Mouse (Mus musculus): Measurements from ENCODE around the gene Ttc7. TPM values are rescaled to one million over a fixed set of nuclear protein-coding genes. Genes with fewer than 3 reads are reported as not detected.
A peak's percentile ranks its signal among the peaks of the same experiment; 100 is the strongest.

The Ttc7 gene
- polyA plus RNA-seq, 1 experiment from 2014 or later, result 4.2 TPM

DNA sequence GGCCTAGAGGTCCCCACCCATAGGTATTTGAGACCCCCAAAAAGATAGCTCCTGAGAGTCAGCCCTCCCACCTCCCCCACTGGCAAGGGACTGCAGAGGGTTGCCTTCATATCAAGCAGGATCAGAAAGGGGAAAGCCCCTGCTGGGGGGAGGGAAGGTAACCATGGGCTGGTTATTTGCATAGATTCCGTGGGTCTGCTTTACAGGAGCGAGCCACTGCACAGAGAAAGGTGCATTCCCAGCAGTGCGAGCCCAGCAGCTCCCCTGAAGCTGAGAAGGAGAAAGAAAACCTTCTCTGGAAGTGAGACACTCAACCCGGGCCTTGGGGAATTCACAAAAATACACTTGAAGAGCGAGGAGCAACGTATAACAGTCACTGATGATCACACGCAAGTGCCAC lies 135.4 kb downstream of the Ttc7 start:
- Histone ChIP-seq H3K27me3 (ENCODE audit: control insufficient read depth, insufficient read depth, low read depth, low read length) (no peaks in the 10 kb centered on the region), H3K4me1 (ENCODE audit: control insufficient read depth, insufficient read depth, low read length) (no peaks in the 10 kb centered on the region), H3K4me2 (ENCODE audit: low read length) (no peak overlapping the region), H3K36me3 (ENCODE audit: control insufficient read depth, insufficient read depth, low read length) (no peaks in the 10 kb centered on the region), H3K9me3 (replicated peaks; ENCODE audit: control insufficient read depth, low read length, poor library complexity, severe bottlenecking) (no peaks in the 10 kb centered on the region), H3K4me3 (ENCODE audit: low read depth, low read length) (no peak overlapping the region), H3K27ac (ENCODE audit: low read length) (no peak overlapping the region), H3K9ac (ENCODE audit: low read depth, low read length) (no peak overlapping the region)
- WGBS, result 74% methylated on average over 7 of the region's 7 CpGs
- no peak for ATAC-seq

DNA sequence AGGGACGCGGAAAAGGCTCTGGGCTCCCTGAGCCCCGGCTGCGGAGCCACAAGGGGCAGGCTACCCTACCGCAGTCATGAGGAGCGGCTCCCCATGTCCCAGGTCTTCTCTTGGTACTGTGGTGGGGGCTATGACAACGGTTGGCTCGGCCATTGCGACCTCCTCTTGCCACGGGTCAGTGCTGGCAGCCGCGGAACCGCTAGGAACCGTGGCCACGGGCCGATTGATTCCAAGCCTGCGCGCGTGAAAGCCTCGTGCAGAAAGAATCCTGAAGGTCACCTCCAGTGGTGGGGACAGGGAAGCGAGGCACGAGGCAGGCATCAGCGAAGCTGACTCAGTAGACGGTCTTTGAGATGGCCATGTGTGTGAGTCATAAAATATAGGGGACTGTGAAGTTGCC lies 144.8 kb downstream of the Ttc7 start, which contains the start of gene Stpg4:
TSS of gene Stpg4 (minus strand) at position 231 of the 400 bp plus-strand sequence.
- peak; percentile 36; the same call in 1 of the 2 replicates for ATAC-seq
- WGBS, result 43% methylated on average over 24 of the region's 24 CpGs
- H3K4me2 ChIP-seq (ENCODE audit: low read length), result peak within 1 kb of the TSS; percentile 28; the same call in 1 of the 2 replicates

DNA sequence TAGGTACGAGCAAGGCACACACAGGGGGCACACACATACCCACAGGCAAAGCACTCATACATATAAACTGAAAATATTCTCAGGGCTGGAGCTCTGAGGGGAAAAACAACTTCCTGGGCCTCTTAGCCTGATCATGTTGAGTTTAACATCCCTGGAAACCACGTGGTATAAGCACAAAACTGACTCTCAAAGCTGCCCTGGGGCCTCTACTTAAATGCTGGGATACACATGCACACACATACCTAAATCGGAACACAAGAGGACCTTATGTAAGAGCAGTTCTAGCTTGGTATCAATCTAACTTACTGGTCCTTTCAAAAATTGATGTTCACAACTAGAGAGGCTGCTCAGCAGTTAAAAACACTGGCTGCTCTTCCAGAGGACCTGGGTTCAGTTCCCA lies 146.7 kb downstream of the Ttc7 start:
- no peak overlapping the region for H3K4me2 ChIP-seq (ENCODE audit: low read length)
- WGBS, result 90% methylated on average over 3 of the region's 3 CpGs
- no peak for ATAC-seq
- no peak overlapping the region for H3K9ac ChIP-seq (ENCODE audit: low read depth, low read length)
- peaks cover 2% of the 10 kb centered on the region; the same call in 1 of the 2 replicates for H3K4me1 ChIP-seq (ENCODE audit: control insufficient read depth, insufficient read depth, low read length)
- H3K27ac ChIP-seq (ENCODE audit: low read length), result no peak overlapping the region
- H3K36me3 ChIP-seq (ENCODE audit: control insufficient read depth, insufficient read depth, low read length), result peaks cover 14% of the 10 kb centered on the region
- H3K27me3 ChIP-seq (ENCODE audit: control insufficient read depth, insufficient read depth, low read depth, low read length), result no peaks in the 10 kb centered on the region
- no peak overlapping the region for H3K4me3 ChIP-seq (ENCODE audit: low read depth, low read length)
- no peaks in the 10 kb centered on the region for H3K9me3 ChIP-seq (replicated peaks; ENCODE audit: control insufficient read depth, low read length, poor library complexity, severe bottlenecking)

More for the DNA sequence above, 144.8 kb downstream of the Ttc7 start, which contains the start of gene Stpg4:
- Histone ChIP-seq H3K27ac (ENCODE audit: low read length) (no peak within 1 kb of the TSS), H3K9ac (ENCODE audit: low read depth, low read length) (no peak within 1 kb of the TSS), H3K9me3 (replicated peaks; ENCODE audit: control insufficient read depth, low read length, poor library complexity, severe bottlenecking) (no peaks in the 10 kb centered on the region), H3K36me3 (ENCODE audit: control insufficient read depth, insufficient read depth, low read length) (peaks cover 2% of the 10 kb centered on the region), H3K27me3 (ENCODE audit: control insufficient read depth, insufficient read depth, low read depth, low read length) (no peaks in the 10 kb centered on the region), H3K4me3 (ENCODE audit: low read depth, low read length) (no peak within 1 kb of the TSS), H3K4me1 (ENCODE audit: control insufficient read depth, insufficient read depth, low read length) (peaks cover 2% of the 10 kb centered on the region; the same call in 1 of the 2 replicates)

Other genes with a start within 250 kb of the Ttc7 start
- gene Socs5, start 175.2 kb upstream of the Ttc7 start, polyA plus RNA-seq (2015; fragmentation: Nextera tagmentation; extraction: Ambion mirVana), result 14.4 and 14.5 TPM in 2 replicates
- 44.6 and 48.1 TPM in 2 replicates for gene Mcfd2, start 17.0 kb upstream of the Ttc7 start, polyA plus RNA-seq (2015; fragmentation: Nextera tagmentation; extraction: Ambion mirVana)
- gene Stpg4, start 144.9 kb downstream of the Ttc7 start, polyA plus RNA-seq (2015; fragmentation: Nextera tagmentation; extraction: Ambion mirVana), result 0.34 TPM in 1 of 2 replicates, not detected in the other
- 2,230 and 2,642 TPM in 2 replicates for gene Calm2, start 164.0 kb downstream of the Ttc7 start, polyA plus RNA-seq (2015; fragmentation: Nextera tagmentation; extraction: Ambion mirVana)

All from midbrain, embryonic 16.5 days (tissue).